Mouse (Mus musculus): ENCODE measurements around the gene Plcl2.

DNA sequence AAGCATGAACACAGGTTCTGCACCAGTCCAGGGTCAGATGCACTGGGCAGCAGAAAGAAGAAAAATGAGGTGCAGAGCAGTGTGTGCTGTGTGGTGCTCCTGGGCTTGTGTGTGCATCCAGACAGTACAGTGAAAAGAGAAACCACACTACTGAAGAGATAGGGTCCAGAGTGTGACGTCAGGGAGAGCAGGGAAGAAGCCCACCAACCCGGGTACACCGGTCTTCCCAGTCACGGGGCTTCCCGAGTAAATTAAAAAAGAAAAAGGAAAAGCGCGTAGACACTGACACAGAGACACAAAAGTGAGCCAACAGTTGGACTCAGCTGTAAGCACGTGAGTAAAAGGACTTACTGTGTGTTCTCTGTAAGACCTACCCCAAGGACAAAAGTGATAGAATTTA, 149.7 kb downstream of the Plcl2 start:
- TF ChIP-seq CTCF (IDR thresholded peaks at IDR 0.05; ENCODE audit: low read depth, low read length) (no peak), POLR2A (IDR thresholded peaks at IDR 0.05; ENCODE audit: insufficient read depth, low read length) (no peak), EP300 (IDR thresholded peaks at IDR 0.05; ENCODE audit: insufficient read depth, low read depth, low read length) (no peak)
